Comparison of ENCODE assay signal across 9 mouse cellular contexts in the genomic region with DNA sequence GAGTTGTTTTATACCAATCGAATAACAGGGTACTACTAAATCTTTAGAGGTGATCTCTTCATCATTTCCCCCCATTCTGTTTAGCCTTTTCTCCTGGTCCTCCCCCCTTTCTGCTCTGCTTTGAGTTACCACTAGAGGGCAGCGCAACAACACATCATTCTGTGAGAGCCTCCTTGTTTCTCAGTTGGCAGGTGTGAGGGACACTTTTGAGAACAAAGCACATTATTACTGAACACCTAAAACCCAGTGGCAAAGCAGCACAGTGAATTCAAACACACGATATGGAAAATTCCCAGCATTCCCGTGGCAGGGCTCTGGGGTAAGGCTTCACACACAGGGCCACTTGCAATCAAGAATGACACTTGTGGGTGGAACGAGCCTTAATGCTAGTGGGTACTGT.
DNase-seq lines count a peak whose midpoint lies in the region; ATAC-seq and TF ChIP-seq lines count a peak whose summit lies in the region.
"Had no signal": no experiment of that assay in that cellular context is flagged by ENCODE, and none has a peak within 500 bp of the region (broad histone marks: within the 10 kb centered on the region; RNA-seq: fewer than 3 reads in every experiment).

No protein-coding gene starts in this region.

- intact Hi-C loops in left cerebral cortex, adult 2 months (cut with DNase I) = loop anchor here (5.0 kb wide), 2 partner anchors 76 to 1356 kb away; no protein-coding TSS in a partner anchor

- 0 out of 2 replicates have a peak, but pooled peaks cover 6% of the 10 kb centered on the region for H3K4me1 ChIP-seq in liver, embryonic 12.5 days
- peaks cover 18% of the 10 kb centered on the region for H3K4me1 ChIP-seq in forebrain, embryonic 11.5 days (replicated peaks; ENCODE audit: control insufficient read depth, insufficient read depth, low read length)
- H3K4me1 ChIP-seq in midbrain, embryonic 16.5 days (ENCODE audit: control insufficient read depth, insufficient read depth, low read length) = peaks cover 43% of the 10 kb centered on the region

- WGBS in liver, embryonic 12.5 days (ENCODE audit: insufficient replicate concordance) = 35% methylated on average over 5 of the region's 5 CpGs
- 45% methylated on average over 5 of the region's 5 CpGs for WGBS in forebrain, embryonic 11.5 days
- 18% methylated on average over 5 of the region's 5 CpGs for WGBS in midbrain, embryonic 16.5 days

- H3K27me3 ChIP-seq in liver, embryonic 12.5 days (replicated peaks) = no peaks in the 10 kb centered on the region
- no peaks in the 10 kb centered on the region for H3K27me3 ChIP-seq in forebrain, embryonic 11.5 days (ENCODE audit: control insufficient read depth, insufficient read depth, low read length)
- no peaks in the 10 kb centered on the region for H3K27me3 ChIP-seq in midbrain, embryonic 16.5 days (ENCODE audit: control insufficient read depth, insufficient read depth, low read depth, low read length)
- H3K27me3 ChIP-seq: liver, embryonic 15.5 days had no signal

- ATAC-seq in liver, embryonic 12.5 days = no peak
- 0 out of 2 replicates have a peak, but pooled peaks have one; percentile 10 for ATAC-seq in forebrain, embryonic 11.5 days (replicated peaks; ENCODE audit: low FRiP score)
- ATAC-seq in midbrain, embryonic 16.5 days = peak; percentile 63

- H3K9ac ChIP-seq in liver, embryonic 12.5 days = no peak overlapping the region
- no peak overlapping the region for H3K9ac ChIP-seq in forebrain, embryonic 11.5 days (ENCODE audit: low read length)
- H3K9ac ChIP-seq in midbrain, embryonic 16.5 days (ENCODE audit: low read depth, low read length) = peak overlapping the region; percentile 33; the same call in 1 of the 2 replicates
- H3K9ac ChIP-seq: liver, embryonic 15.5 days had no signal

- DNase-seq in liver = peak; percentile 35
- peak; percentile 59 for DNase-seq in brain, embryonic 18.5 days (ENCODE audit: low read depth, low spot score)
- peak; percentile 69 for DNase-seq in forebrain, embryonic 11.5 days (ENCODE audit: low spot score)
- peak; percentile 52 for DNase-seq in induced T-regulatory cell, adult 2 months (ENCODE audit: low read depth)
- peak; percentile 64 to 66 for DNase-seq in left cerebral cortex, adult 2 months (ENCODE audit: extremely low spot score in 1 of 2, low spot score in 2 of 2)
- DNase-seq in thymus, postnatal 25 days = peak; percentile 38

- no peaks in the 10 kb centered on the region for H3K9me3 ChIP-seq in liver, embryonic 12.5 days (replicated peaks)
- H3K9me3 ChIP-seq in forebrain, embryonic 11.5 days (ENCODE audit: control insufficient read depth, low read length) = no peaks in the 10 kb centered on the region
- no peaks in the 10 kb centered on the region for H3K9me3 ChIP-seq in midbrain, embryonic 16.5 days (replicated peaks; ENCODE audit: control insufficient read depth, low read length, poor library complexity, severe bottlenecking)
- H3K9me3 ChIP-seq: liver, embryonic 15.5 days had no signal

- no peak overlapping the region for H3K4me3 ChIP-seq in liver, embryonic 12.5 days
- no peak overlapping the region for H3K4me3 ChIP-seq in forebrain, embryonic 11.5 days (ENCODE audit: low read depth, low read length)
- H3K4me3 ChIP-seq in left cerebral cortex, adult 2 months = no peak overlapping the region
- no peak overlapping the region for H3K4me3 ChIP-seq in midbrain, embryonic 16.5 days (ENCODE audit: low read depth, low read length)
- H3K4me3 ChIP-seq: liver, embryonic 15.5 days had no signal

- peak; percentile 84 for TF ChIP-seq CTCF in left cerebral cortex, adult 2 months (IDR thresholded peaks at IDR 0.05)

- no peaks in the 10 kb centered on the region for H3K36me3 ChIP-seq in liver, embryonic 12.5 days
- H3K36me3 ChIP-seq in forebrain, embryonic 11.5 days (ENCODE audit: control insufficient read depth, insufficient read depth, low read length) = no peaks in the 10 kb centered on the region
- no peaks in the 10 kb centered on the region for H3K36me3 ChIP-seq in midbrain, embryonic 16.5 days (ENCODE audit: control insufficient read depth, insufficient read depth, low read length)
- H3K36me3 ChIP-seq: liver, embryonic 15.5 days had no signal

- H3K27ac ChIP-seq in liver, embryonic 12.5 days = no peak overlapping the region
- H3K27ac ChIP-seq in forebrain, embryonic 11.5 days (ENCODE audit: low read depth, low read length) = 0 out of 2 replicates have a peak overlapping the region, but pooled peaks have one; percentile 27
- H3K27ac ChIP-seq in left cerebral cortex, adult 2 months = no peak overlapping the region
- H3K27ac ChIP-seq in midbrain, embryonic 16.5 days (ENCODE audit: low read length) = peak overlapping the region; percentile 64
- H3K27ac ChIP-seq: liver, embryonic 15.5 days had no signal

- no peak overlapping the region for H3K4me2 ChIP-seq in liver, embryonic 12.5 days
- H3K4me2 ChIP-seq in forebrain, embryonic 11.5 days (ENCODE audit: low read depth, low read length, severe bottlenecking) = no peak overlapping the region
- H3K4me2 ChIP-seq in midbrain, embryonic 16.5 days (ENCODE audit: low read length) = no peak overlapping the region
- H3K4me2 ChIP-seq: liver, embryonic 15.5 days had no signal

Comparison
In these comparisons a context has a peak if more than half of its experiments do, and no peak if none do; other contexts are left out.
1. H3K27ac ChIP-seq: peak in forebrain, embryonic 11.5 days (single experiment) and midbrain, embryonic 16.5 days (single experiment); none in liver, embryonic 12.5 days (single experiment) and left cerebral cortex, adult 2 months (single experiment).
2. Peak in every context shown above with its lines, with median percentiles within 50 percentile points of each other: DNase-seq.